Mouse (Mus musculus): ENCODE measurements at regions not wholly inside any gene's neighbourhood (a gene's known extent, or its start where the extent isn't known, plus 50 kb on each side); places are given as distances from the start of the nearest gene placed in this dataset.

DNA sequence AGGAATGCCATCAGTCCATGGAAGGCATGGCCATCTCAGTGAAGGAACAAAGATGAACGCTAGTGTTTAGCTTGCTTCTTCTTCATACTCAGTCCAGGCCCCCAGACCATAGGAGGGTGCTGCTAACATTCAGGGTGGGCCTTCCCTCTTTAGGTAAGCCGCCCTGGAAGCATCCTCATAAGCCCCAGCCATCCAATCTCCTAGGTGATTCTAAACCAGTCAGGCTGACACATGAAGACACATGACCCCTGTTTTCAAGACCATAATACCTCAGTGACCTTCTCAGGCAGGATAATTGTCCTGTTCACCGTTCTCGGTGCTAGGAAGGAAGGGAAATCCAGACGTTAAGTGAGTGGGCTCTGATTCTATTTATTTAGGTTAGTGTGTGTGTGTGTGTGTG lies 119.2 kb upstream of the Hes1 start:
- ATAC-seq (ENCODE audit: insufficient read depth): no peak
- peaks cover 22% of the 10 kb centered on the region for H3K4me1 ChIP-seq (replicated peaks)
- no peak overlapping the region for H3K4me3 ChIP-seq (replicated peaks)
- H3K36me3 ChIP-seq (replicated peaks): no peaks in the 10 kb centered on the region
- no peak overlapping the region for H3K4me2 ChIP-seq
- no peak overlapping the region for H3K9ac ChIP-seq
- WGBS (ENCODE audit: insufficient replicate concordance): 56% methylated on average over 5 of the region's 5 CpGs
- no peaks in the 10 kb centered on the region for H3K9me3 ChIP-seq (replicated peaks)
- H3K27me3 ChIP-seq: peaks cover 21% of the 10 kb centered on the region
- 0 out of 2 replicates have a peak overlapping the region, but pooled peaks have one; percentile 48 for H3K27ac ChIP-seq (replicated peaks)

DNA sequence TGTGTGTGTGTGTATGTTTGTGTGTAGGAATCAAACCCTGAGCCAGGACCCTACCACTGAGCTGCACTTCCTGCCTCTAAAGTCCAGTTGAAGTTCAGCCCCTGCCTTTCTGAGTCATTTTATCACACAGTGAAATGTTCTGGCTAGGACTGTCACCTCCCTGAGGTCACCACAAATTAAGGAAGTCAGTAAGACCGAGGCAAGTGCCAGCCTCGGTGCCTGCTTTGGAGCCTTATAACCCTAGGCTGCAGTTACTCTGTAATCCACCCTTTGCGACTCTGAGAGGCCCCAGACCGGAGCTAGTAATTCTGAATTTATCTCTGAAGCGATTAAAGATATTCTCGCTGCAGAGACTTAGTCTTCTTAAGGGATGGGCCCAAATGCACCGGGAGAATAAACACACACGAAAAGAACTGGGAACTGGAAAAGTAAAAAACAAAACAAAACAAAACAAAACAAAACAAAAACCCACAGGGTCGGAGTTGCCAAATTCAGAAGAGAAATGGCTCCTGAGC lies 118.8 kb upstream of the Hes1 start:
- peaks cover 21% of the 10 kb centered on the region for H3K27me3 ChIP-seq
- H3K9me3 ChIP-seq (replicated peaks): no peaks in the 10 kb centered on the region
- H3K27ac ChIP-seq (replicated peaks): peak overlapping the region; percentile 64
- 2% methylated on average over 9 of the region's 9 CpGs for WGBS (ENCODE audit: insufficient replicate concordance)
- H3K9ac ChIP-seq: no peak overlapping the region
- no peak for ATAC-seq (ENCODE audit: insufficient read depth)
- peak overlapping the region; percentile 41 for H3K4me3 ChIP-seq (replicated peaks)
- H3K4me2 ChIP-seq: peak overlapping the region; percentile 71
- peaks cover 22% of the 10 kb centered on the region for H3K4me1 ChIP-seq (replicated peaks)
- no peaks in the 10 kb centered on the region for H3K36me3 ChIP-seq (replicated peaks)

DNA sequence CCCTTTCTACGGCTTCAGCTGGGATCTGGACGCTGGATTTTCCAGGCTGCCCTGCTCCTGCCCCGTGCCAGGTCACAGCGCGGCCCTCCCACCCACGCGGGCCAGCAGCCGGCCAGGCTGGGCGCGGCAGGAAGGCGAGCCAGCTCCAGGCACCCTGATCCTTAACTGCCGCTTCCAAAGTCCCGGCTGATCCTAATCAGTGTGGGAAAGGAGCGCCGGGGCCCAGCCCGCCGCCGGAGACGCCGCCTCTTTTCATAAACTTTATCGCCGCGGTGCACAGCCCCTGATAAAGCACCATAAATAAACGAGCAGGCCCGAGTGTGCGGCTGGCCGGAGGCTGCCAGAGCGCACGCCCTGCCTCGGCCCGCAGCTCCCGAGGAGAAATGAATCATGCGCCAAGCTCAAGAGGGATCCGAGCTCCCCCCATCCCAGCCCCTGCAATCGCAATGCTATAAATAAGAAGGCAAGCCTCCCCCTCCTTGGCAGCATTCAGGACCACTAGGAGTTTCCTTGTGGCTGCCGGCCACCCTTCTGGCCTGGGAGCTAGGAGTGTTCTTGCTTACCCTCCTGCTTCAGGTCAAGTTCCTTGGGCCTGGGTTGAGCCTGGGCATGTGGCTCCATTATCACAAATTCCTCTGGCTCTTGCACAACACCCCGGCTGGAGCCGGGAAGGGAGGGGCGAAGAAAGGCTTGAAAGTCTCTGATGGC lies 118.1 kb upstream of the Hes1 start:
- Histone ChIP-seq H3K36me3 (replicated peaks) (no peaks in the 10 kb centered on the region), H3K27ac (replicated peaks) (peak overlapping the region; percentile 64), H3K9me3 (replicated peaks) (no peaks in the 10 kb centered on the region), H3K4me3 (replicated peaks) (peak overlapping the region; percentile 41), H3K9ac (no peak overlapping the region), H3K27me3 (peaks cover 21% of the 10 kb centered on the region), H3K4me1 (replicated peaks) (peaks cover 22% of the 10 kb centered on the region), H3K4me2 (peak overlapping the region; percentile 71)
- 3% methylated on average over 39 of the region's 39 CpGs for WGBS (ENCODE audit: insufficient replicate concordance)
- ATAC-seq (ENCODE audit: insufficient read depth): peak; percentile 77

DNA sequence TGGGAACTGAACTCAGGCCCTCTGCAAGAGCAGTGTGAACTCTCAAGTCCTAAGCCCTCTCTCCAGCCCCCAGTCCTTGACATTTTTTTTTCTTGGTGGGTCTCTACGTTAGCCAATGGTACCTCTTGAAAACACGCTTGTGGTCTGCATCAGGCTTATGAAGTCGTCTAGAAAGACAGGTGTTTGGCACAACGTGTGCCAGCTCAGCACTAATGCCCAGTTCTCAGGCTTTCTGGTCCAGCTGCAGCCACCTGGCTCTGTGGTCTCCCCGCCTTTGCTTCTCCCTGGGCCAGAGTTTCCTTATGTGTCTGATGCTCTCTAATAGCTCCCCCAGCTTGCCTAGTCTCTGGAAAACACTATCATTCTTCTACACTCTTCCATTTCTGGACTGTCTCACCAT lies 117.2 kb upstream of the Hes1 start:
- ATAC-seq (ENCODE audit: insufficient read depth): no peak
- Histone ChIP-seq H3K4me1 (replicated peaks) (peaks cover 22% of the 10 kb centered on the region), H3K9ac (no peak overlapping the region), H3K36me3 (replicated peaks) (no peaks in the 10 kb centered on the region), H3K27me3 (peaks cover 21% of the 10 kb centered on the region), H3K4me3 (replicated peaks) (no peak overlapping the region), H3K9me3 (replicated peaks) (no peaks in the 10 kb centered on the region), H3K27ac (replicated peaks) (no peak overlapping the region), H3K4me2 (no peak overlapping the region)
- 66% methylated on average over 5 of the region's 5 CpGs for WGBS (ENCODE audit: insufficient replicate concordance)

DNA sequence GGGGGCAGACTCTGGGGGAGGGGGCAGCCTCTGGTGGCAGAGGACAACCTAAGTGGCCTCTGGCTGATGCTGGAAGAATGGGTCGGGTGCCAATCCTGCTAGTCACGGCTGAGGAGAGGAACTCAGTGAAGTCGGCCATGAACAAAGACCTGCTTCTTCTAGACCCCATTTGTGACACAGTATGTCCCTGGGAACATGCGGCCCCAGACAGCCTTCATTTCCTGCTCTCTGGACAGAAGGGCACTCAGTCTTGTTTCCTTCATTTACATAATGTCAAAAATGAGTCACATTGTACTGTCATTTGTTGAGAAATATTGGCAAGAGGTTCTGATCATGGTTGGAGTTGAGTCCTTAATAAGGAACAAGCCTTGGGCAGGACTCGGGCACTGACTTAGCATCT lies 116.5 kb upstream of the Hes1 start:
- H3K9ac ChIP-seq: no peak overlapping the region
- no peak for ATAC-seq (ENCODE audit: insufficient read depth)
- 57% methylated on average over 5 of the region's 5 CpGs for WGBS (ENCODE audit: insufficient replicate concordance)
- no peak overlapping the region for H3K4me2 ChIP-seq
- H3K36me3 ChIP-seq (replicated peaks): no peaks in the 10 kb centered on the region
- peaks cover 22% of the 10 kb centered on the region for H3K4me1 ChIP-seq (replicated peaks)
- no peak overlapping the region for H3K4me3 ChIP-seq (replicated peaks)
- H3K9me3 ChIP-seq (replicated peaks): no peaks in the 10 kb centered on the region
- peaks cover 21% of the 10 kb centered on the region for H3K27me3 ChIP-seq
- no peak overlapping the region for H3K27ac ChIP-seq (replicated peaks)

DNA sequence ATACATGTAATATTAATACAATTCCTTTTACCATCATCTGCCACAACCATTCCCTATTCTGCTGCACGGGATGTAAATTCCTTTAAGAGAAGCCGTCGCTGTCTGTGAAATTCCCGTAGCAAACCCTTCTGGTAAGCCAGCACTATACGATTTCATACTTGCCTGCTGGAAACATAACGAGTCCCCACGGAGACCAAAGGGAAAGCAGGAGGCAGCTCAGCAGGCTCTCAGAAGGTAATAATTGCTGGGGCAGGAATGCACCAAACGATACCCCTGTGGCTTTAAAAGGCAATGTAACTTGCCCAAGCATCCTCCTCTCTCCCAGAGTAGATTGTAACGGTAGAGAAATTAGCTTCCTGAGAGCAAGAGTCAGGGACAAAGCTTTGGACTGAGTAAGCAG lies 114.0 kb upstream of the Hes1 start:
- no peak for ATAC-seq (ENCODE audit: insufficient read depth)
- WGBS (ENCODE audit: insufficient replicate concordance): 47% methylated on average over 9 of the region's 9 CpGs
- H3K36me3 ChIP-seq (replicated peaks): no peaks in the 10 kb centered on the region
- peaks cover 21% of the 10 kb centered on the region for H3K27me3 ChIP-seq
- no peak overlapping the region for H3K4me3 ChIP-seq (replicated peaks)
- H3K9ac ChIP-seq: no peak overlapping the region
- H3K4me2 ChIP-seq: no peak overlapping the region
- H3K27ac ChIP-seq (replicated peaks): no peak overlapping the region
- H3K9me3 ChIP-seq (replicated peaks): no peaks in the 10 kb centered on the region
- H3K4me1 ChIP-seq (replicated peaks): peaks cover 15% of the 10 kb centered on the region

DNA sequence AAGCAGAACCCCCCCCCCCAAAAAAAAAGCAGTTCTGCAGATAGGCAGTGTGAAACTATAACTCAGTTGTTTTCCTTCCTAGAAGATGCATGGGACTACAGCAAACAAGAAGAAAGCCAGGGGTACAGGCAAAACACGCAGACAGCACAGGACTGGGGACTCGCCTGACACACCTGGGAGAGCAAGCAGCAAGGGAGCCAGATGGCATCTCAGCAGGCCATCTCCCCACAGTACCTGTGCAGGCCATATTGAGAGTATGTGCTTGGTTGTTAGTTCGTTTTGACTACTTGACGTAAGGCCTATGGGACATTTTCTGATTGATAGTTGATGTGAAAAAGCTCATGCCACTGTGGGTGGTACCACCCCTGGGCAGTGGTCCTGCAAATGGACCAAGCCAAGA lies 113.4 kb upstream of the Hes1 start:
- Histone ChIP-seq H3K27me3 (peaks cover 19% of the 10 kb centered on the region), H3K36me3 (replicated peaks) (no peaks in the 10 kb centered on the region), H3K4me3 (replicated peaks) (no peak overlapping the region), H3K9me3 (replicated peaks) (no peaks in the 10 kb centered on the region), H3K9ac (no peak overlapping the region), H3K4me1 (replicated peaks) (peaks cover 8% of the 10 kb centered on the region), H3K4me2 (no peak overlapping the region), H3K27ac (replicated peaks) (no peak overlapping the region)
- WGBS (ENCODE audit: insufficient replicate concordance): 65% methylated on average over 4 of the region's 4 CpGs
- ATAC-seq (ENCODE audit: insufficient read depth): no peak

DNA sequence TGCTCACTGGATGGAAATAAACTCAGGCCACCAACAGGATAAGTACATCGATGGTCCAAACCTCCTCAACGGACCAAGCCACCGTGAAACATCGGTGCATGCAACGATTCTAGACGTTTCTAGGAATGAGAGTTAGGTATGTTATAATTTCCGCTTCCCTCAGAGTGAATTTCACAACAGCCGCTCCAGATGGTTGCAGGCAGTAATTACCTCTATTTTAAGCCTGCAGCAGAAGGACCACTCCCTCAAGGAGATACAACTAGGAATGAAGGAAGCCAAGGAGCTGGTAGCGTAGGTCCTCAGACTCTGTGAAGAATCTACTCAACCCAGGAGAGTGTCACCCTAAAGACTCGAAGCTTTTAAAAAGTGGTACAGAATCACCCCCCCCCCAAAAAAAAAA lies 109.5 kb upstream of the Hes1 start:
- Histone ChIP-seq H3K9me3 (replicated peaks) (no peaks in the 10 kb centered on the region), H3K27me3 (no peaks in the 10 kb centered on the region), H3K36me3 (replicated peaks) (no peaks in the 10 kb centered on the region), H3K9ac (no peak overlapping the region), H3K4me3 (replicated peaks) (no peak overlapping the region), H3K4me2 (no peak overlapping the region), H3K27ac (replicated peaks) (no peak overlapping the region), H3K4me1 (replicated peaks) (no peaks in the 10 kb centered on the region)
- ATAC-seq (ENCODE audit: insufficient read depth): no peak
- WGBS (ENCODE audit: insufficient replicate concordance): 62% methylated on average over 10 of the region's 10 CpGs

DNA sequence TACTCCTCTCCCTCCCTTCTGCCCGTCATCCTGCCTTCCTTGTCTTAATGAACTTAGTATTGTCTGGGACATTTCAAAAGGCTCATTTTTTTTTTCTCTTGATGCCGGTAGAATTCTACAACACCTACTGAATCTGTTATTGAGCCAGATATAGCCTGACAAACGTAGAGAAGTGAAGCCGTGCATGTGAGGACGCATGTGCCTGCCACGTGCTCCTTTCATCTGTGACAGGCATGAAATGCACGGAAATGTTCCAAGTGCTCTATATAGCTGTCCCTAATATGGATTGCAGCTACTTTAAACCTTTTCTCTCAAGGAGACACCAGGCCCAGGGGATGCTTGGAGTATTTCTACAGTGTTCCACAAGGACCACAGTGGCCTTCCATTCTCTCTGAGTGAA lies 107.3 kb upstream of the Hes1 start:
- H3K4me3 ChIP-seq (replicated peaks): no peak overlapping the region
- 68% methylated on average over 7 of the region's 7 CpGs for WGBS (ENCODE audit: insufficient replicate concordance)
- ATAC-seq (ENCODE audit: insufficient read depth): no peak

DNA sequence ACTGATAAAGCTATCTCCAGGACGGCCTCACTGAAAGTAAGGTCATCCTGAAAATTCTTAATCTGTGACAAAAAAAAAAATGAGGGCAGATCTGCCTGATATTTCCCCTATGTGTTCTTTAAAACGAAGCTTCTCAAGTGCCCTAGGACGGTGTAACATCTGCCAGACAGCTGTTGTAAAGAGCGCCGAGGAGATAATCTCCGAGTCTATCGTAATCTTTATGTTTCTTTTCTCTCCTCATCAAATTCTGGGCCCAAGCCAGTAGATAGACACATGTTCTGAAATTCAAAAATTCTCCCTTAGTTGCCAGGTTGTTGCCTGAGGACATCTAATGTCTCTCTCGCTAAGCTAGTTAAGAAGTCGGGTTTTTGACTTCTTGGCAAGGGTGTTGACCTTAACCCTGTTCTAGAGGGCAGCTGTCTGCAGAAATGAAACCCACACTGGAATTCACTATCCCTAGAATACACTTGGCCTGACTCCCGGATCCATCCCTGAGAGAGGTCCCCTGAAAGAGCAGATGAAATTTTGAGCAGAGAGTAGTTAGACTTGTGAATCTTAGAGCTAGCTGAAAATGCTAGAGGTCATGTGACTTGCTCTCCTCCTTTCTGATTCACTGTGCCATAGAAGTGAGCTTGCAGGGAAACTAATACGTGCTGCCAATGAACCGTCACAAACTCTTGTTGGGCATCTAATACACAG lies 104.1 kb upstream of the Hes1 start:
- WGBS (ENCODE audit: insufficient replicate concordance): 71% methylated on average over 12 of the region's 12 CpGs
- Histone ChIP-seq H3K27ac (replicated peaks) (no peak overlapping the region), H3K9ac (no peak overlapping the region)

More for the DNA sequence above, 107.3 kb upstream of the Hes1 start:
- Histone ChIP-seq H3K9ac (no peak overlapping the region), H3K9me3 (replicated peaks) (no peaks in the 10 kb centered on the region), H3K27ac (replicated peaks) (no peak overlapping the region), H3K27me3 (no peaks in the 10 kb centered on the region), H3K4me1 (replicated peaks) (no peaks in the 10 kb centered on the region), H3K4me2 (no peak overlapping the region), H3K36me3 (replicated peaks) (no peaks in the 10 kb centered on the region)

DNA sequence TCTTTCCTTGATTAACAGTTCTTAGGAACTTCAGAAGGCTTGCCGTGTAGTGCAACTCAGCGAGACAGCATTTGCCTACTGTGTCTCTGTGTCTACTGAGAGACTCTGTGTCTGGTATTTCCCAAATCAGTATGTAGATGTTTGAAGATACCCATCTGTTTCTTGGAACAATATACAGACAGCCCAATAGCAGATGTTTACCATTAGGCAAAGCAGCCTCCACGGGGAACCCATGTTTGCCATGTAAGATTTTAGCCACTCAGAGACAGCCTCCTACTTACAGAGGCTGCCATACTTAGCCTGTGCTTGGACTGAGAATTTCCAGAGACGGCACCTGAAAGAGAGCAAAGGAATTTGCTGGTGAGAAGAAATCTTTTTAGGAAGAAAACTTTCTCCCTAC lies 100.9 kb upstream of the Hes1 start:
- Histone ChIP-seq H3K9me3 (replicated peaks) (no peaks in the 10 kb centered on the region), H3K27me3 (no peaks in the 10 kb centered on the region), H3K36me3 (replicated peaks) (no peaks in the 10 kb centered on the region), H3K27ac (replicated peaks) (no peak overlapping the region), H3K4me2 (no peak overlapping the region), H3K4me1 (replicated peaks) (no peaks in the 10 kb centered on the region), H3K9ac (no peak overlapping the region), H3K4me3 (replicated peaks) (no peak overlapping the region)
- WGBS (ENCODE audit: insufficient replicate concordance): 58% methylated on average over 4 of the region's 4 CpGs
- ATAC-seq (ENCODE audit: insufficient read depth): no peak

More for the DNA sequence above, 104.1 kb upstream of the Hes1 start:
- no peaks in the 10 kb centered on the region for H3K36me3 ChIP-seq (replicated peaks)
- no peaks in the 10 kb centered on the region for H3K9me3 ChIP-seq (replicated peaks)
- no peaks in the 10 kb centered on the region for H3K27me3 ChIP-seq
- H3K4me1 ChIP-seq (replicated peaks): no peaks in the 10 kb centered on the region
- H3K4me2 ChIP-seq: no peak overlapping the region
- H3K4me3 ChIP-seq (replicated peaks): no peak overlapping the region
- ATAC-seq (ENCODE audit: insufficient read depth): no peak

All from liver, embryonic 15.5 days (tissue).